7 mouse cellular contexts compared by ENCODE assay signal in genomic region chr17:34465906-34466305, GRCm38 (mm10). TPM values are rescaled to one million over a fixed set of nuclear protein-coding genes. Genes with fewer than 3 reads are reported as not detected.
"Had no signal": no experiment of that assay in that cellular context is flagged by ENCODE, and none has a peak within 500 bp of the region (broad histone marks: within the 10 kb centered on the region; RNA-seq: fewer than 3 reads in every experiment).

No protein-coding gene starts in this region.

RNA-seq across cellular contexts. Expression of gene Btnl4, which starts 11.2 kb away (rescaled TPM):
- polyA plus RNA-seq: neural tube, embryonic 12.5 days; neural tube, embryonic 13.5 days; neural tube, embryonic 14.5 days; neural tube, embryonic 15.5 days; stomach, embryonic 14.5 days; urinary bladder, adult 2 months had no signal

RNA-seq across cellular contexts. Expression of gene Btnl6, which starts 51.2 kb away (rescaled TPM):
- polyA plus RNA-seq: neural tube, embryonic 12.5 days; neural tube, embryonic 13.5 days; neural tube, embryonic 14.5 days; neural tube, embryonic 15.5 days; stomach, embryonic 14.5 days; testis, adult 2 months; urinary bladder, adult 2 months had no signal
